Mouse (Mus musculus) gastrocnemius, postnatal 4 days (tissue): ENCODE results near the gene Cep295nl. TPM values are rescaled to one million over a fixed set of nuclear protein-coding genes. Genes with fewer than 3 reads are reported as not detected.

Experiments used
- total RNA-seq, 2 experiments: library from RNA; stranded (reverse); gene quantifications; 2 replicates each; pipeline ENCODE4 v1.2.3; 2021

Cep295nl gene
- total RNA-seq, 2 experiments from 2014 or later, result 3.2 to 4.3 TPM

Other genes starting within 250 kb of the Cep295nl start
- gene Dnah17, start 211.9 kb downstream of the Cep295nl start, total RNA-seq, result under 1 TPM; 0.05 to 0.10 TPM
- 10 to 100 TPM; 28.4 to 32.2 TPM for gene Cyth1, start 93.9 kb downstream of the Cep295nl start, total RNA-seq
- 10 to 100 TPM; 14.8 to 16.6 TPM for gene Usp36, start 52.3 kb downstream of the Cep295nl start, total RNA-seq
- gene Timp2, start 13.2 kb upstream of the Cep295nl start, total RNA-seq, result 100 to 1,000 TPM; 211 to 244 TPM
- 10 to 100 TPM; 16.3 to 19.6 TPM for gene Lgals3bp, start 59.6 kb upstream of the Cep295nl start, total RNA-seq
- gene Cant1, start 76.6 kb upstream of the Cep295nl start, total RNA-seq, result 10 to 100 TPM; 20.1 to 20.7 TPM
- gene C1qtnf1, start 85.7 kb upstream of the Cep295nl start, total RNA-seq, result 10 to 100 TPM; 33.2 to 37.6 TPM
- 10 to 100 TPM; 16.0 to 27.7 TPM for gene Engase, start 134.3 kb upstream of the Cep295nl start, total RNA-seq